Mouse (Mus musculus) forebrain, embryonic 13.5 days (tissue): Measurements from ENCODE around the gene Gpr173. TPM values are rescaled to one million over a fixed set of nuclear protein-coding genes. Genes with fewer than 3 reads are reported as not detected.
A peak's percentile ranks its signal among the peaks of the same experiment; 100 is the strongest.

Source experiments
- ATAC-seq: fragments of 200-750 bp; cut with Nextera tagmentation; 2 replicates; pipeline ENCODE4 v1.8.0; 2017
- H3K27ac ChIP-seq: fragments of 300-500 bp; sonication (generic); 2 replicates; pipeline ENCODE4 v1.5.1; 2015; ENCODE audit warnings: inconsistent platforms, mild to moderate bottlenecking, moderate library complexity
- H3K27me3 ChIP-seq: fragments of 300-500 bp; sonication (generic); 2 replicates; pipeline ENCODE4 v1.6.1; 2015; ENCODE audit warnings: mild to moderate bottlenecking, inconsistent platforms
- H3K36me3 ChIP-seq: fragments of 300-500 bp; sonication (generic); 2 replicates; pipeline ENCODE4 v1.6.1; 2015; ENCODE audit warnings: mild to moderate bottlenecking, inconsistent platforms; ENCODE audit not compliant: poor library complexity, severe bottlenecking
- H3K4me1 ChIP-seq: fragments of 300-500 bp; sonication (generic); 2 replicates; pipeline ENCODE4 v1.6.1; 2015; ENCODE audit warnings: inconsistent platforms
- H3K4me2 ChIP-seq: fragments of 300-500 bp; sonication (generic); 2 replicates; pipeline ENCODE4 v1.6.1; 2015; ENCODE audit warnings: inconsistent platforms, mild to moderate bottlenecking, moderate library complexity
- H3K4me3 ChIP-seq: fragments of 300-500 bp; sonication (generic); 2 replicates; pipeline ENCODE4 v1.5.1; 2015; ENCODE audit warnings: mild to moderate bottlenecking, inconsistent platforms
- H3K9ac ChIP-seq: fragments of 300-500 bp; sonication (generic); 2 replicates; pipeline ENCODE4 v1.6.1; 2015; ENCODE audit warnings: mild to moderate bottlenecking, inconsistent platforms
- H3K9me3 ChIP-seq: fragments of 300-500 bp; sonication (generic); replicated peaks from 2 replicates; pipeline ENCODE4 v1.6.1; 2016; ENCODE audit warnings: inconsistent platforms
- WGBS: fragments of 180-500 bp; shearing (Covaris S2); methylation state at CpG from one replicate; pipeline ENCODE4 v1.1.7; 2015; 5-methylcytosine and 5-hydroxymethylcytosine counted together
- polyA plus RNA-seq: library from polyadenylated mRNA; unstranded; fragments of >200 nt; fragmentation: Nextera tagmentation; extraction: Ambion mirVana; gene quantifications from 2 replicates; pipeline ENCODE4 v1.2.1, GENCODE M21; 2015

Gene Gpr173
- 8.4 and 8.7 TPM in 2 replicates for polyA plus RNA-seq

DNA sequence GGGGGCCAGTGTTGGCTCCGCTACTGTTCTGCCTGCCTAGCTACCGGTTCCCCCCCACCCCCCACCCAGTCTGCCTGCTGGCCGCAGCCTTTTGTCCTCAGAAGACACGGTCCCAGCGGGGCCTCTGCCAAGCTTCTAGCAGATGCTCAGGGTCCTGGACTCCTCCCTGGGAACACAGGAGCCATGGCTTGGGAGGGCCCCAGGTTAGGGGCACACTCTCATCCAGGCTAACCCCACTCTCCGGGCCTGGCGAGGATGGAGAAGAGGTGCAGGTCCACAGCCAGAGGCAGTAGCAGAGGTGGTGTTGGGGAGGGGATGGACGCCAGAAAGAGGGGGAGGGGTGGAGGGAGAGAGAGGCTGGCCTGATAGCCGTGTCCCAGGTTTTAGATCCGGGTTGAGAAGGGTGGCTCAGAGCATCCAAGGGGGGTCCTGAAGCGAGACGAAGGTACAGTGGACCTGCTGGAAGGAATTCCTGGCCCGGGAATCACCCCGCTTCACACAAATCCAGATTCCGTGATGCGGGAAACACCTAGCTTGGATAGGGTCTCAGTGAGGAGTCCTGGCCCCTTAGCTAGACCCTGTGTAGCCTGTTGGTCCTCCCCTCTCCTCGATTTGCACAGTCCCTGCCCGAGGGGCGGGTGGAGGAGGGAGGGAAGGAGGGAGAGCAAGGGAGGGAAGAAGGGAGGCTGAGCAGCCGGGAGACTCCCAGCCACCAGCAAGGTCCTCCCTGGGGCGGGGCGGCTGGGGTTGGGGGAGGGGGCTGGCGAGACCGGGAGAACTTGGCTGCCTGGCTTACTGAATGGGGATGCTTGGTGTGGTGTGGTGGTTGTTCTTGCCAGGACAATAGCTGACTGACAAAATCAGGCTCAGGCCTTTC is at the start of gene Gpr173:
Gene Gpr173 (minus strand): TSS at position 308 of the 877 bp plus-strand sequence.
- Histone ChIP-seq H3K27ac (peak within 1 kb of the TSS; percentile 78), H3K9ac (peak within 1 kb of the TSS; percentile 76), H3K36me3 (no peaks in the 10 kb centered on the region), H3K27me3 (peaks cover 31% of the 10 kb centered on the region), H3K4me3 (peak within 1 kb of the TSS; percentile 59), H3K4me2 (peak within 1 kb of the TSS; percentile 66), H3K4me1 (peaks cover 21% of the 10 kb centered on the region), H3K9me3 (no peaks in the 10 kb centered on the region)
- WGBS = 17% methylated on average over 21 of the region's 24 CpGs
- peak; percentile 97 for ATAC-seq

DNA sequence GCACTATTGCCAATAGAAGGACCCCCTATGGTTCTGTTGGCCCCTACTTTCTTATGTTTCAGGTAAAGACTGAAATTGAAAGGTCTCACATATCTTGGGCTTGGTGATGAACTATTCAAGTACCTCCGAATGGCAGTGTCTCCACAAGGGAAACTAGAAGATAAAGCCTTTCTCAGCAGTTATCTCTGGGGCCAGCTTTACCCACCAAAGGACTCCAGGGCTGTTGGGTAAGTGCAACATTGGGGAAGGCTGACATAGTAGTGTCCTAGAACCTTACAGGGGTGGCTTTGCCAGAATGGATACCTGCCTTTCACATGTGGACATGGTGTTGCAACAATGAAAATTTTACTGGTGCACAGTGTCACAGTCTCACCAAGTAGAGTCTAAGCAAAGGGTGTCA is 34.7 kb upstream of the Gpr173 start:
- no peak for ATAC-seq
- H3K4me2 ChIP-seq = no peak overlapping the region

GRCm38 (mm10) chrX:152400096-152400495 is 31.6 kb upstream of the Gpr173 start:
- Histone ChIP-seq H3K4me1 (no peaks in the 10 kb centered on the region), H3K4me2 (no peak overlapping the region), H3K27me3 (peaks cover 34% of the 10 kb centered on the region), H3K36me3 (no peaks in the 10 kb centered on the region), H3K4me3 (no peak overlapping the region), H3K27ac (no peak overlapping the region), H3K9me3 (no peaks in the 10 kb centered on the region), H3K9ac (no peak overlapping the region)
- no peak for ATAC-seq
- 86% methylated on average over 2 of the region's 2 CpGs for WGBS

More for the DNA sequence above, 34.7 kb upstream of the Gpr173 start:
- Histone ChIP-seq H3K36me3 (no peaks in the 10 kb centered on the region), H3K4me1 (no peaks in the 10 kb centered on the region), H3K27ac (no peak overlapping the region), H3K9ac (no peak overlapping the region), H3K27me3 (peaks cover 36% of the 10 kb centered on the region), H3K9me3 (no peaks in the 10 kb centered on the region), H3K4me3 (no peak overlapping the region)
- 100% methylated on average over 1 of the region's 1 CpGs for WGBS

DNA sequence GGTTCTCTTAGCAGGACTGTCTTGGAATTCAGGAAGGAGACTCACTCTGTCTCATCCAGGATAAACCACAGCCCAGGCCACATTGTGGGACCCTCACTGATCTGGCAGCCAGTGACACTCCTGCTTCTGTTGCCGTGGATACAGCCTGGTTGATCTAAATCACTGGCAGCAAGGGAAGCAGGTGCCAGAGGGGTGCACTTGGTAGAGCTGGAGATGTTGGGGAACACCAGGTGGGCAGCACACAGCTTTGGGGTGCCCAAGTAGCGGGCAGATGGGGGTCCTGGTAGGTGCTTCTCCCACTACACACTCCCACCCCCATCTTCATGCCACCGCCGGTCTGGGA is 479 bp downstream of the Gpr173 start:
- Histone ChIP-seq H3K27ac (peak overlapping the region; percentile 78), H3K36me3 (no peaks in the 10 kb centered on the region), H3K9me3 (no peaks in the 10 kb centered on the region), H3K9ac (peak overlapping the region; percentile 76), H3K27me3 (peaks cover 35% of the 10 kb centered on the region), H3K4me3 (peak overlapping the region; percentile 59), H3K4me1 (peaks cover 21% of the 10 kb centered on the region), H3K4me2 (peak overlapping the region; percentile 66)
- 24% methylated on average over 3 of the region's 4 CpGs for WGBS
- peak; percentile 43 for ATAC-seq

- 86% methylated on average over 2 of the region's 2 CpGs for WGBS
- Histone ChIP-seq H3K9me3 (no peaks in the 10 kb centered on the region), H3K4me1 (peaks cover 21% of the 10 kb centered on the region), H3K36me3 (no peaks in the 10 kb centered on the region), H3K27me3 (peaks cover 38% of the 10 kb centered on the region), H3K4me2 (peak overlapping the region; percentile 66), H3K9ac (peak overlapping the region; percentile 37; the same call in 1 of the 2 replicates), H3K4me3 (peak overlapping the region; percentile 59), H3K27ac (no peak overlapping the region)
- no peak for ATAC-seq
Observed at GRCm38 (mm10) chrX:152366418-152366817, 2.1 kb downstream of the Gpr173 start.

DNA sequence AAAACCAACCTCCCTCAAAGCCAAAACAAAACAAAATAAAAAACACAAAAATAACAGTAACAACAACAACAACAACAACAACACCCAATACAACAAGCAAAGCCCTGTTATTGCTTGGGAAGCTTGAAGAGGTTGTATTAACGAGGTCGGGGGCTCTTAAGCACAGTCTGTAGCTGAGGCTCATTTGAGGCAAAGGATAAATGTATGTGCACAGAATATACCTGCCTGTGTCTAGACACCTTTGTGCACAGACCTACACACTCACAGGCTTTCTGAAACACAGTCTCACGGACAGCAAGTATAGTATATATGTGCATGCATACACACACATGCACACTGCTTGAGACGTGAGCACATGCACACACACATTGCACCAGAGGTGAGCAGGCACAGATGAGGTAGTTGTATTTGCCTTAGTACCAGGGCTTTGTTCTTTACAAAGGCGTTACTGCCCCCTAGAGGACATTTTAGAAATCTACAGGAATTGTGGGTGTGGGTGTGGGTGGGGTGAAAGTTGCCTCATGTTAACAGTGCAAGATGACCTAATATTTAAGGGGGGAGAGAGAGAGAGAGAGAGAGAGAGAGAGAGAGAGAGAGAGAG is 15.9 kb downstream of the Gpr173 start:
- Histone ChIP-seq H3K36me3 (no peaks in the 10 kb centered on the region), H3K4me3 (no peak overlapping the region), H3K4me1 (no peaks in the 10 kb centered on the region), H3K9me3 (no peaks in the 10 kb centered on the region), H3K27me3 (peaks cover 18% of the 10 kb centered on the region; the same call in 1 of the 2 replicates), H3K9ac (no peak overlapping the region), H3K27ac (no peak overlapping the region), H3K4me2 (no peak overlapping the region)
- peak; percentile 83 for ATAC-seq
- 23% methylated on average over 5 of the region's 5 CpGs for WGBS

DNA sequence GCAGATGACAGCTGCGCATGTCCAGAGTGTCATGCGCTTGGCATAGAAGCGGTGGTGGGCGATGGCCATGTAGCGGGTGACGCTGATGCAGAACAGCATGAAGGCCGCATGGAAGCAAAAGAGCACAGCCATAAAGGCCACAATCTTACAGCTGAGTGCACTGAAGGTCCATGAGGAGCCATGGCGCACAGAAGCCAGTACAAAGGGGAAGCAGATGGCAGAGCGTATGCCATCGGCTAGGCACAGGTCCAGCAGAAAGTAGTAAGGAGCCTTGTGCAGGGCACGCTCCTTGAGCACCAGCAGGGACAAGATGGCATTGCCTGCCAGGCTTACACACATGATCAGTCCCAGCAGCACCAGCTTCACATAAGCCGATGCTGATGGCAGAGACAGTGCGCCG is 21.5 kb downstream of the Gpr173 start:
- ATAC-seq = no peak
- Histone ChIP-seq H3K4me2 (no peak overlapping the region), H3K9ac (no peak overlapping the region), H3K9me3 (no peaks in the 10 kb centered on the region), H3K4me3 (no peak overlapping the region), H3K27me3 (peaks cover 47% of the 10 kb centered on the region), H3K27ac (no peak overlapping the region), H3K36me3 (peaks cover 12% of the 10 kb centered on the region), H3K4me1 (no peaks in the 10 kb centered on the region)
- WGBS = 97% methylated on average over 14 of the region's 14 CpGs

GRCm38 (mm10) chrX:152346587-152346986 is 21.9 kb downstream of the Gpr173 start:
- peaks cover 12% of the 10 kb centered on the region for H3K36me3 ChIP-seq
- 92% methylated on average over 15 of the region's 15 CpGs for WGBS
- no peaks in the 10 kb centered on the region for H3K9me3 ChIP-seq
- H3K27me3 ChIP-seq = peaks cover 48% of the 10 kb centered on the region
- no peak overlapping the region for H3K9ac ChIP-seq
- no peaks in the 10 kb centered on the region for H3K4me1 ChIP-seq
- H3K4me2 ChIP-seq = no peak overlapping the region
- ATAC-seq = no peak
- no peak overlapping the region for H3K27ac ChIP-seq
- no peak overlapping the region for H3K4me3 ChIP-seq

- H3K36me3 ChIP-seq = peaks cover 31% of the 10 kb centered on the region
- 31% methylated on average over 6 of the region's 6 CpGs for WGBS
- H3K4me1 ChIP-seq = peaks cover 16% of the 10 kb centered on the region
- peak overlapping the region; percentile 88 for H3K27ac ChIP-seq
- H3K27me3 ChIP-seq = peaks cover 62% of the 10 kb centered on the region
- no peak for ATAC-seq
- no peaks in the 10 kb centered on the region for H3K9me3 ChIP-seq
- H3K9ac ChIP-seq = no peak overlapping the region
- H3K4me2 ChIP-seq = peak overlapping the region; percentile 50
- peak overlapping the region; percentile 60 for H3K4me3 ChIP-seq
Observed at GRCm38 (mm10) chrX:152342903-152343302, 25.6 kb downstream of the Gpr173 start.

DNA sequence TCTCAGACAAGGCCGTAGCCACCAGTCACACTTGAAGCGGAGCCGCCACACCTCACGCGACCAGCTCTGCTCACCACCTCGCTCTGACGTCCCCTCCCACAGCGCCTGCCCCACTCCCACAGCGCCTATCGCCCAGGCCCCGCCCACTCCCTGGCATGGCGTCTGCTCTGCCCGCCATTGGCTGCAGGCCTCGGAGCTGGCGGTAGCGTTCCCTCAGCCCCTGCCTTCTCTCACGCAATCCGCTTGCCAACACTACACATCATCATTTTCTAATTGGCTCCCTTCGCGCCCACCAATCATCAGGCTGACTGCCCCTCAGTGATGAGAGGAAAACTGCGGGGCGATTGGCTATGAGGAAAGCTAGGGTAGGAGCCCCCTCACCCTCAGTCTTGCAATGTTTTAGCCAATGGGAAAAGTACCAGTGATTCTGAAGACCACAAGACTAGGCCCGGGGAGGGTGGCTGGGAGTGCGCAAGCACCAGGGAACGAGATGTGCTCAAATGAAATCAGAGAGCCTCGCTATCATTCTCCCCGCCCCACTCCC is 26.1 kb downstream of the Gpr173 start, which contains the start of gene Tspyl2:
Gene Tspyl2 (minus strand): TSS at position 68 of the 544 bp plus-strand sequence.
- peaks cover 63% of the 10 kb centered on the region for H3K27me3 ChIP-seq
- peak; percentile 98 for ATAC-seq
- no peaks in the 10 kb centered on the region for H3K9me3 ChIP-seq
- H3K4me1 ChIP-seq = peaks cover 21% of the 10 kb centered on the region
- WGBS = 17% methylated on average over 25 of the region's 27 CpGs
- H3K27ac ChIP-seq = peak within 1 kb of the TSS; percentile 88
- H3K36me3 ChIP-seq = peaks cover 31% of the 10 kb centered on the region
- H3K4me2 ChIP-seq = peak within 1 kb of the TSS; percentile 70
- peak within 1 kb of the TSS; percentile 81 for H3K9ac ChIP-seq
- peak within 1 kb of the TSS; percentile 60 for H3K4me3 ChIP-seq

DNA sequence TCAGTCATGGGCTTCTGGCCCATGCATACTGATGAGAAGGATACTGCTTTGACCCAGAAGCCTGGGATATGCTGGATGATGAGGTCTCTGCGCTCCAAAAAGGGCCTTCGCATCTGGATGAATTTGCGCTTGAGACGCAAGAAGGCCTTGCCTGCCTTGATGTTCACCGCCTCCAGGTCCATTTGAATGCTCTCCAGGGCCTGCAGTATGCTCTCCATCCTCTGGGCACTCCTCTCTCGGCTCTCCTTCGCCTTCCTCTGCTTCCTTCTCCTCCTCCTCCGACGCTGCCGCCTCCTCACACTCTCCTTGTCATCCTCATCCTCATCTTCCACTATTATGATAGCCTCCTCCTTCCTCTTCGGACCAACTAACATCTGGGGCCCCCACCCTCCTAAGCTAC is 27.0 kb downstream of the Gpr173 start:
- peaks cover 24% of the 10 kb centered on the region for H3K36me3 ChIP-seq
- H3K27ac ChIP-seq = peak overlapping the region; percentile 82
- peak overlapping the region; percentile 70 for H3K4me2 ChIP-seq
- H3K4me1 ChIP-seq = peaks cover 27% of the 10 kb centered on the region
- ATAC-seq = no peak
- H3K4me3 ChIP-seq = peak overlapping the region; percentile 60
- 38% methylated on average over 11 of the region's 11 CpGs for WGBS
- H3K27me3 ChIP-seq = peaks cover 66% of the 10 kb centered on the region
- no peaks in the 10 kb centered on the region for H3K9me3 ChIP-seq
- H3K9ac ChIP-seq = peak overlapping the region; percentile 81
